Comparison of ENCODE assay signal across 8 mouse cellular contexts in the genomic region with DNA sequence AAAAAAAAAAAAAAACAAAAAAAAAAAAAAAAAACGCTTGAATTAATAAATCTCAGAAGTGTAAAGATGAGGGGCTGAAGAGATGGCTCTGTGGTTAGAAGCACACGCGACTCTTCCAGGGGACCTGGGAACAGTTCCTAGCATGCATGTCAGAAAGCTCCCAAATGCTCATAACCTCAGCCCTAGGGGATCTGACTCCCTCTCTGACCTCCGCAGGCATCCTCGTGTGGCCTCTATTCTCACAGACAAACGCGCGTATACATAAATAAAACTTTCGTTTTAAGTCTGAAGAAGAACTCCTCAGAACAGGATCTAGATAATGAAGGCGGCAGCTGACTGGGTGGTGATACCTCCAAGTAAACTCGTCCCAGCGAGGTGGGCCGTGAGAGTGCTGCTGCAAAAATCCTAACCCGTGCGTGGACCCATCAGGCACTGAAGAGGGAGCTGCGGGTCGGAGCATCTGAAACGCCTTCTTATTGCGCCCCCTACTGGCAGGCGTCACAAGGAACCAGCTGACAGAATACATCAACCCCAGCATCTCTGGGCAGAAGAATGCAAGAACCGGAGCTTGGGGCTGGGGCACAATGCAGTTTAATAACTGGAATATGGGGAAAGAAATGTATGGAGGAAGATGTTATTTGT.
DNase-seq lines count a peak whose midpoint lies in the region; ATAC-seq lines count a peak whose summit lies in the region.

No protein-coding gene starts in this region.

- peak; percentile 75 to 84 for DNase-seq in adrenal gland, postnatal 36 days
- DNase-seq in embryo, embryonic 11 days, result peak; percentile 91
- peak; percentile 62 to 75 for DNase-seq in gastrocnemius, postnatal 4 days (ENCODE audit: low spot score in 2 of 2)
- DNase-seq in kidney, adult 11 months, result peak; percentile 26
- DNase-seq in left cerebral cortex, postnatal 36 days (ENCODE audit: low spot score in 2 of 2), result peak; percentile 67 to 80
- DNase-seq in mesoderm, embryonic 11.5 days (ENCODE audit: low read depth, low spot score), result peak; percentile 87
- peak; percentile 39 for DNase-seq in skeletal muscle tissue, adult 2 months (ENCODE audit: low read depth, low spot score)

- intact Hi-C loops in left cerebral cortex, postnatal 36 days (cut with DNase I), result loop anchor here (5.0 to 10.0 kb wide), 2 partner anchors 185 to 727 kb away; no protein-coding TSS in a partner anchor

- no peak for ATAC-seq in monocyte, adult 5-6 weeks (replicated peaks; ENCODE audit: insufficient number of reproducible peaks, low FRiP score, low TSS enrichment, poor library complexity, severe bottlenecking)

Comparison
In these comparisons a context has a peak if more than half of its experiments do, and no peak if none do; other contexts are left out.
1. DNase-seq: peak in every context shown above with its lines; median percentile 91 in embryo, embryonic 11 days; 87 in mesoderm, embryonic 11.5 days; 80 in adrenal gland, postnatal 36 days; 74 in left cerebral cortex, postnatal 36 days; 68 in gastrocnemius, postnatal 4 days; 39 in skeletal muscle tissue, adult 2 months; 26 in kidney, adult 11 months.